In the genomic region with DNA sequence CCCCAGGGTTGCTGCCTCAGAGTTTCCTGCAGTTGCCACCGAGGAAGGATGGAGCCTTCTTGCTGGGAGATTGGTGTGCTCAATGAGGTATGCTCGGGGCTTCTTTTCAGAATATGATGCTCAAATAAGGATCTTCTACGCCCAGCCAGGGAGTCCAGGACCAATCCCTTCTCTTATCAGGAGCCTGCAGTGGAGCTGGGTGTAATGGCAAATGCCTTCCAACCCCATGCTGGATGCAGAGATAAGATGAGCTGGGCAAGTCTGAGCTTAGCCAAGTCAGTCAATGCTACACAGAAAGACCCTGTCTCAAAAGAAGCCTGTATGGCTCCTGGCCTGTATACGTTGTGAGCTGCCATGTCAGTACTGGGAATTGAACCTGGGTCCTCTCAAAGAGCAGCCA, we compare ENCODE assay signal across 20 mouse cellular contexts. TPM values are rescaled to one million over a fixed set of nuclear protein-coding genes. Genes with fewer than 3 reads are reported as not detected.
DNase-seq lines count a peak whose midpoint lies in the region; ATAC-seq and TF ChIP-seq lines count a peak whose summit lies in the region.
"Had no signal": no experiment of that assay in that cellular context is flagged by ENCODE, and none has a peak within 500 bp of the region (broad histone marks: within the 10 kb centered on the region; RNA-seq: fewer than 3 reads in every experiment).

No protein-coding gene starts in this region.

- H3K4me1 ChIP-seq in MEL (ENCODE audit: control insufficient read depth in 1 of 2, insufficient read depth in 2 of 2, low read length in 2 of 2), result peaks cover 0 to 14% of the 10 kb centered on the region in 2 experiments; a peak in 3 of 4 replicates
- peaks cover 19% of the 10 kb centered on the region for H3K4me1 ChIP-seq in liver, embryonic 12.5 days
- H3K4me1 ChIP-seq in forebrain, embryonic 11.5 days (replicated peaks; ENCODE audit: control insufficient read depth, insufficient read depth, low read length), result no peaks in the 10 kb centered on the region
- H3K4me1 ChIP-seq: embryonic facial prominence, embryonic 13.5 days; forebrain, embryonic 13.5 days; hindbrain, embryonic 12.5 days had no signal

- TF ChIP-seq CTCF in MEL (IDR thresholded peaks at IDR 0.05 in 2 of 3, conservative IDR thresholded peaks at IDR 0.05 in 1 of 3; ENCODE audit: control insufficient read depth in 1 of 3, insufficient read depth in 1 of 3, low read depth in 2 of 3, low read length in 3 of 3, poor library complexity in 1 of 3, severe bottlenecking in 1 of 3), result no peak

- peak overlapping the region; percentile 63 for H3K4me2 ChIP-seq in liver, embryonic 12.5 days
- no peak overlapping the region for H3K4me2 ChIP-seq in forebrain, embryonic 11.5 days (ENCODE audit: low read depth, low read length, severe bottlenecking)
- H3K4me2 ChIP-seq: embryonic facial prominence, embryonic 13.5 days; forebrain, embryonic 13.5 days; hindbrain, embryonic 12.5 days had no signal

- TF ChIP-seq POLR2A in MEL (IDR thresholded peaks at IDR 0.05; ENCODE audit: control insufficient read depth in 1 of 2, insufficient read depth in 1 of 2, low read depth in 1 of 2, low read length in 2 of 2, poor library complexity in 1 of 2), result no peak

- WGBS in liver, embryonic 12.5 days (ENCODE audit: insufficient replicate concordance), result 30% methylated on average over 4 of the region's 4 CpGs
- 85% methylated on average over 4 of the region's 4 CpGs for WGBS in forebrain, embryonic 11.5 days

- H3K27me3 ChIP-seq in MEL (ENCODE audit: control insufficient read depth in 1 of 2, insufficient read depth in 2 of 2, low read length in 2 of 2), result no peaks in the 10 kb centered on the region
- H3K27me3 ChIP-seq in liver, embryonic 12.5 days (replicated peaks), result no peaks in the 10 kb centered on the region; the same call in 1 of the 2 replicates
- no peaks in the 10 kb centered on the region for H3K27me3 ChIP-seq in forebrain, embryonic 11.5 days (ENCODE audit: control insufficient read depth, insufficient read depth, low read length)
- H3K27me3 ChIP-seq: embryonic facial prominence, embryonic 13.5 days; forebrain, embryonic 13.5 days; hindbrain, embryonic 12.5 days had no signal

- ATAC-seq in liver, embryonic 12.5 days, result peak; percentile 100
- ATAC-seq in activated CD4-positive, CD25-positive, alpha-beta regulatory T cell, adult 4 months, result no peak
- ATAC-seq in forebrain, embryonic 11.5 days (replicated peaks; ENCODE audit: low FRiP score), result no peak
- ATAC-seq: forebrain, embryonic 13.5 days; inflammation-experienced regulatory T-cells, adult 6 months; lung, postnatal 0 days; midbrain, embryonic 16.5 days had no signal

- H3K4me3 ChIP-seq in MEL (ENCODE audit: control insufficient read depth in 1 of 2, insufficient read depth in 1 of 2, low read depth in 2 of 2, low read length in 2 of 2), result no peak overlapping the region
- H3K4me3 ChIP-seq in liver, embryonic 12.5 days, result peak overlapping the region; percentile 31
- H3K4me3 ChIP-seq in forebrain, embryonic 11.5 days (ENCODE audit: low read depth, low read length), result no peak overlapping the region
- H3K4me3 ChIP-seq: embryonic facial prominence, embryonic 13.5 days; forebrain, embryonic 13.5 days; hindbrain, embryonic 12.5 days; megakaryocyte, embryonic 14.5 days had no signal

- TF ChIP-seq RAD21 in MEL (IDR thresholded peaks at IDR 0.05; ENCODE audit: low read depth, low read length), result no peak

- peak overlapping the region; percentile 33; the same call in 1 of the 2 replicates for H3K27ac ChIP-seq in MEL (ENCODE audit: control insufficient read depth, low read depth, low read length)
- peak overlapping the region; percentile 84 for H3K27ac ChIP-seq in liver, embryonic 12.5 days
- H3K27ac ChIP-seq in forebrain, embryonic 11.5 days (ENCODE audit: low read depth, low read length), result no peak overlapping the region
- H3K27ac ChIP-seq: embryonic facial prominence, embryonic 13.5 days; forebrain, embryonic 13.5 days; hindbrain, embryonic 12.5 days had no signal

- no peaks in the 10 kb centered on the region for H3K79me2 ChIP-seq in MEL (ENCODE audit: control insufficient read depth, insufficient read depth, low read length, poor library complexity)

- peaks cover 0 to 11% of the 10 kb centered on the region in 2 experiments; a peak in 2 of 4 replicates for H3K36me3 ChIP-seq in MEL (ENCODE audit: control insufficient read depth in 1 of 2, insufficient read depth in 2 of 2, low read length in 2 of 2)
- no peaks in the 10 kb centered on the region for H3K36me3 ChIP-seq in liver, embryonic 12.5 days
- no peaks in the 10 kb centered on the region for H3K36me3 ChIP-seq in forebrain, embryonic 11.5 days (ENCODE audit: control insufficient read depth, insufficient read depth, low read length)
- H3K36me3 ChIP-seq: embryonic facial prominence, embryonic 13.5 days; hindbrain, embryonic 12.5 days had no signal

- H3K9ac ChIP-seq in MEL (ENCODE audit: control insufficient read depth, low read depth, low read length, poor library complexity, severe bottlenecking), result no peak overlapping the region
- peak overlapping the region; percentile 36; the same call in 1 of the 2 replicates for H3K9ac ChIP-seq in liver, embryonic 12.5 days
- H3K9ac ChIP-seq in forebrain, embryonic 11.5 days (ENCODE audit: low read length), result no peak overlapping the region
- H3K9ac ChIP-seq: embryonic facial prominence, embryonic 13.5 days; forebrain, embryonic 13.5 days; hindbrain, embryonic 12.5 days had no signal

- H3K9me3 ChIP-seq in MEL (replicated peaks; ENCODE audit: insufficient read depth, low read length), result no peaks in the 10 kb centered on the region
- no peaks in the 10 kb centered on the region for H3K9me3 ChIP-seq in liver, embryonic 12.5 days (replicated peaks)
- no peaks in the 10 kb centered on the region for H3K9me3 ChIP-seq in forebrain, embryonic 11.5 days (ENCODE audit: control insufficient read depth, low read length)
- H3K9me3 ChIP-seq: embryonic facial prominence, embryonic 13.5 days; forebrain, embryonic 13.5 days; hindbrain, embryonic 12.5 days had no signal

- peak; percentile 92 for TF ChIP-seq EP300 in MEL (IDR thresholded peaks at IDR 0.05; ENCODE audit: low read depth in 1 of 2, low read length in 2 of 2)

- DNase-seq in MEL (ENCODE audit: low read depth, low spot score), result peak; percentile 85
- peak; percentile 72 for DNase-seq in c-Kit-positive CD71-positive TER-119-negative erythroid progenitor cells, embryonic 14.5 days (ENCODE audit: low read depth)
- DNase-seq in spleen, postnatal 10 days (ENCODE audit: low spot score in 2 of 2), result peak; percentile 40 to 61
- DNase-seq in forebrain, embryonic 11.5 days (ENCODE audit: low spot score), result no peak
- DNase-seq in urinary bladder, postnatal 4 days (ENCODE audit: low spot score in 2 of 2), result no peak
- DNase-seq: adrenal gland, adult 2 months; cerebellum, adult 18-20 months; heart, adult 18-20 months; kidney, adult 8-10 months; kidney, postnatal 25 days; thymus, adult 2 months had no signal

TF ChIP-seq in MEL, 35 proteins besides CTCF, POLR2A, EP300 and RAD21 (continues in another document):
- TF ChIP-seq CHD2 (IDR thresholded peaks at IDR 0.05; ENCODE audit: low read length), result no peak
- TF ChIP-seq UBTF (IDR thresholded peaks at IDR 0.05; ENCODE audit: borderline replicate concordance, insufficient read depth, low read depth, low read length), result no peak
- peak; percentile 97 for TF ChIP-seq TCF12 (IDR thresholded peaks at IDR 0.05; ENCODE audit: low read depth, low read length)
- TF ChIP-seq ZNF384 (IDR thresholded peaks at IDR 0.05; ENCODE audit: low read depth, low read length), result no peak
- TF ChIP-seq USF2 (IDR thresholded peaks at IDR 0.05; ENCODE audit: borderline replicate concordance in 1 of 2, insufficient read depth in 1 of 2, low read depth in 1 of 2, low read length in 2 of 2), result no peak
- no peak for TF ChIP-seq SIN3A (IDR thresholded peaks at IDR 0.05; ENCODE audit: low read length)
- peak; percentile 45; the same call in 1 of the 2 replicates for TF ChIP-seq ETS1 (IDR thresholded peaks at IDR 0.05; ENCODE audit: low read depth, low read length)
- TF ChIP-seq ZMIZ1 (IDR thresholded peaks at IDR 0.05; ENCODE audit: low read depth, low read length), result no peak

RNA-seq across cellular contexts. Expression of a gene that starts 10.9 kb away (rescaled TPM):
- 9.4 and 12.6 TPM in 2 replicates for total RNA-seq in MEL (2012; rRNA removed)
- 10 to 100 TPM in 1 of 2 experiments, not detected in 1; 10.8 TPM for polyA plus RNA-seq in MEL (2012; ENCODE audit: insufficient read depth in 1 of 2, insufficient read length in 2 of 2, low read depth in 1 of 2, low replicate concordance in 2 of 2, missing spikeins in 1 of 2)
- 3.3 and 3.8 TPM in 2 replicates for polyA plus RNA-seq in liver, embryonic 12.5 days (2016; fragmentation: Nextera tagmentation; extraction: Ambion mirVana)
- polyA plus RNA-seq in activated CD4-positive, CD25-positive, alpha-beta regulatory T cell, adult 4 months (2017; shearing (Covaris generic)), result under 1 TPM in 1 of 2 experiments, not detected in 1; 0.18 TPM
- polyA plus RNA-seq in forebrain, embryonic 11.5 days (2014; fragmentation: Nextera tagmentation; extraction: Ambion mirVana), result 33.4 and 36.6 TPM in 2 replicates

RNA-seq across cellular contexts. Expression of a gene that starts 37.9 kb away (rescaled TPM):
- total RNA-seq in MEL (2012; rRNA removed), result 43.8 and 49.5 TPM in 2 replicates
- 10 to 100 TPM in 1 of 2 experiments, not detected in 1; 75.1 TPM for polyA plus RNA-seq in MEL (2012; ENCODE audit: insufficient read depth in 1 of 2, insufficient read length in 2 of 2, low read depth in 1 of 2, low replicate concordance in 2 of 2, missing spikeins in 1 of 2)
- 36.3 and 36.9 TPM in 2 replicates for polyA plus RNA-seq in liver, embryonic 12.5 days (2016; fragmentation: Nextera tagmentation; extraction: Ambion mirVana)
- polyA plus RNA-seq in activated CD4-positive, CD25-positive, alpha-beta regulatory T cell, adult 4 months (2017; shearing (Covaris generic)), result 10 to 100 TPM; 25.3 to 26.1 TPM
- polyA plus RNA-seq in forebrain, embryonic 11.5 days (2014; fragmentation: Nextera tagmentation; extraction: Ambion mirVana), result 59.1 and 66.3 TPM in 2 replicates

RNA-seq across cellular contexts. Expression of a gene that starts 38.1 kb away (rescaled TPM):
- 3.6 and 6.9 TPM in 2 replicates for total RNA-seq in MEL (2012; rRNA removed)
- polyA plus RNA-seq in MEL (2012; ENCODE audit: insufficient read depth in 1 of 2, insufficient read length in 2 of 2, low read depth in 1 of 2, low replicate concordance in 2 of 2, missing spikeins in 1 of 2), result 1 to 10 TPM in 1 of 2 experiments, not detected in 1; 4.2 TPM
- polyA plus RNA-seq in liver, embryonic 12.5 days (2016; fragmentation: Nextera tagmentation; extraction: Ambion mirVana), result 7.9 and 8.8 TPM in 2 replicates
- polyA plus RNA-seq in activated CD4-positive, CD25-positive, alpha-beta regulatory T cell, adult 4 months (2017; shearing (Covaris generic)), result 1 to 10 TPM in 1 of 2 experiments, under 1 TPM in 1; 0.57 to 1.4 TPM
- 13.5 and 17.7 TPM in 2 replicates for polyA plus RNA-seq in forebrain, embryonic 11.5 days (2014; fragmentation: Nextera tagmentation; extraction: Ambion mirVana)

RNA-seq across cellular contexts. Expression of a gene that starts 53.3 kb away (rescaled TPM):
- total RNA-seq in MEL (2012; rRNA removed), result 22.9 and 23.3 TPM in 2 replicates
- polyA plus RNA-seq in MEL (2012; ENCODE audit: insufficient read depth in 1 of 2, insufficient read length in 2 of 2, low read depth in 1 of 2, low replicate concordance in 2 of 2, missing spikeins in 1 of 2), result 10 to 100 TPM in 1 of 2 experiments, not detected in 1; 70.8 TPM
- 23.1 and 26.7 TPM in 2 replicates for polyA plus RNA-seq in liver, embryonic 12.5 days (2016; fragmentation: Nextera tagmentation; extraction: Ambion mirVana)
- 10 to 100 TPM; 73.7 to 85.5 TPM for polyA plus RNA-seq in activated CD4-positive, CD25-positive, alpha-beta regulatory T cell, adult 4 months (2017; shearing (Covaris generic))
- 57.9 and 60.5 TPM in 2 replicates for polyA plus RNA-seq in forebrain, embryonic 11.5 days (2014; fragmentation: Nextera tagmentation; extraction: Ambion mirVana)

Comparison
In these comparisons a context has a peak if more than half of its experiments do, and no peak if none do; other contexts are left out.
1. DNase-seq: peak in MEL (single experiment), c-Kit-positive CD71-positive TER-119-negative erythroid progenitor cells, embryonic 14.5 days (single experiment) and spleen, postnatal 10 days (2 of 2); none in forebrain, embryonic 11.5 days (single experiment) and urinary bladder, postnatal 4 days (0 of 2).